Mouse (Mus musculus) G1E-ER4 (cell line): ENCODE results near the gene Aldh3b2. TPM values are rescaled to one million over a fixed set of nuclear protein-coding genes. Genes with fewer than 3 reads are reported as not detected.

Experiments used
- GATA1 ChIP-seq: IDR thresholded peaks from one replicate; pipeline ENCODE4 v1.8.0; 2012; ENCODE audit warnings: low read length, inconsistent platforms
- polyA plus RNA-seq: library from polyadenylated mRNA; stranded (reverse); fragments of >175 nt; gene quantifications from 2 replicates; pipeline ENCODE4 v1.2.3, GENCODE M21; 2012

The Aldh3b2 gene
- polyA plus RNA-seq, 1 experiment: not detected

DNA sequence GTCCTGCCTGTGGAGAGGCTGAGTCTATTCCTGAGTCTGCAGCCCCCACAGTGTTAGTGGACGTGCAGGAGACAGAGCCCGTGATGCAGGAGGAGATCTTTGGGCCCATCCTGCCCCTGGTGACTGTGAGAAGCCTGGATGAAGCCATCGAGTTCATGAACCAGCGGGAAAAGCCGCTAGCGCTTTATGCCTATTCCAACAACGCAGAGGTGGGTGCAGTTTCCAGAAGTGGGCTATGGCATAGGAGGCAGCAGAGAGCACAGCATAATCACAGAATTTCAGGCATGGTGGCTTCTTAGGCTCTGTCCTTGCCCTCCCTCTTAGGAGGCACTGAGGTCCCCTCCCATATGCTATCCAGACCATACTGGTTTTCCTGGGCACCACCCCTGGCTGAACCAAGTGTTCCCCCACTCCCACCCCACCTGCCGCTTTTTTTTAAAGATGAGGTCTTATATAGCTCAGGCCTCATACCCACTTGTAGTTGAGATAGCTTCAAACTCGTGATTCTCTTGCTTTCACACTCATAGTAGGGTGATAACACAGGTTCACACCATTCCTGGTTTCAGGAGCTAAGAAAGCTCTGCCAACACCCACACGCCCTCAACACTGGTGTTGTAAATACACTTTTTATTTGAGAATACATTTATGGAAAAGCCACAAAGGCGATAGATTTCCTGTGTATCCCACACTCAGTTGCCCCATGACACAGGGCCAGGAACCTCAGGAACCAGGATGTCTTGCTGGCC, 5.6 kb upstream of the Aldh3b2 start:
- TF ChIP-seq GATA1: no peak

DNA sequence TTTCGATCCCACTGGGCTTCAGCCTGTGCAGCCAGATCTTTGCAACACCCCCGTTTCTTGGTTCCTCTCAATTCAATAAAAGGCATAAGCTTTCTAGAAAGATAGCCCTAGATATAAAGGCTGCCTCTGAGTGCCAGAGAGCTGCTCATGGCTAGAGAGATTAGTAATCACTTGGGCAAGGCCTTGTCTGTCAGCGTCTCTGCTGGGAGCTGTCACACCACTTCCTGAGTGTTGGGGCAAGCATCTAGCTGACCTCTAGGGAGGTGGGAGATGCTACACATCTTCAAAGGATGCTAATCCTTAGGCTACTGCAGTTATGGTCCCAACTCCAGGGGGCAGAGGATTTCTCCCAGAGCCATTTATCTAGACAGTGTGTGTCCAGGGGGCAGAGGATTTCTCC, 4.9 kb upstream of the Aldh3b2 start:
- no peak for TF ChIP-seq GATA1

GRCm38 (mm10) chr19:3975866-3976265, 3.7 kb downstream of the Aldh3b2 start:
- TF ChIP-seq GATA1: no peak

- TF ChIP-seq GATA1: no peak
Observed at GRCm38 (mm10) chr19:3980309-3980708, 8.2 kb downstream of the Aldh3b2 start.

DNA sequence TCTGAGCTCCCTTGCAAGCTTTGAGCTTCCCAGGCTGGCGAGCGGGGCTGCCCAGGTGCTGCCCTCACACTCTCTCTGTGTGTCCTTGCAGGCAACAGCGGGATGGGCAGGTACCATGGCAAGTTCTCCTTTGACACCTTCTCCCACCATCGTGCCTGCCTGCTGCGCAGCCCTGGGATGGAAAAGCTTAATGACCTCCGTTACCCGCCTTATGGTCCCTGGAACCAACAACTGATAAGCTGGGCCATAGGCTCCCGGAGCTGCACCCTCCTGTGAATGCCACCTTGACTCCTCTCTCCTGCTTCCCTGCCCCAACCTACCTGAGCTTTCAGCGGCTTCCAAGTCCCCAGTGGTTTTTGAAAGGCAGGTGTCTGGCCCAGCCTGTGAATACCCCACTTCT, 8.8 kb downstream of the Aldh3b2 start:
- no peak for TF ChIP-seq GATA1

DNA sequence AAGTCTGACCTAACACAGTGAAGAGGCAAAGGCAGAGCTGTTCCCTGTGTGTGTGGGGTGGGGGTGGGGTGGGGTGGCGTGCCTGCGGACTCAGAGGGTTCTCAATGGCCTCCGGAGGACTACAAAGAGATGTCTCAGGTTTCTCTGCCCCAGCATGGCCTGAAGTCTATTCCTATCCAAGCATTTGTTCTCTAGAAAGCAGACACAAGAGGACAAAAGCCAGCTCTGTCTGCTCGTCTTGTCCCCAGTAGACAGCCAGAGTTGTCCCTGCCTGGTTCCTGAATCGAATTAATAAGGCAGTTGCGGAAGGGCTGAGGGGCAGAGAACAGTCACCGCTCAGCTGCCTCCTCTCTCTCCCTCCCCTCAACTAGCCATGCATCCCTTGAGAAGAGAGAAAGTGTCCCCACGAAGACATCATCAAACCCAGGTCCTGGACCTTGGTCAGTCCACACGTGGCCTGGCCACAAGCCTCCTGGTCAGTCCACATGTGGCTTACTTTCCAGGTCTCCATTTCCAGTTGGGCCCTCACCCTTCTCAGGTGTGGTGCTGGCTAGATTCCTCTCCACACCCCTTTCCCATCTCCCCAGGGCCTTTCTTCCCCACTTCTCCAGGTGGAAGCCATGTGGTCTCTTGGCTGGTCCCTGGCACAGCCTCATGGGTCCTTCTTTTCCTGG, 11.5 kb downstream of the Aldh3b2 start:
- no peak for TF ChIP-seq GATA1

DNA sequence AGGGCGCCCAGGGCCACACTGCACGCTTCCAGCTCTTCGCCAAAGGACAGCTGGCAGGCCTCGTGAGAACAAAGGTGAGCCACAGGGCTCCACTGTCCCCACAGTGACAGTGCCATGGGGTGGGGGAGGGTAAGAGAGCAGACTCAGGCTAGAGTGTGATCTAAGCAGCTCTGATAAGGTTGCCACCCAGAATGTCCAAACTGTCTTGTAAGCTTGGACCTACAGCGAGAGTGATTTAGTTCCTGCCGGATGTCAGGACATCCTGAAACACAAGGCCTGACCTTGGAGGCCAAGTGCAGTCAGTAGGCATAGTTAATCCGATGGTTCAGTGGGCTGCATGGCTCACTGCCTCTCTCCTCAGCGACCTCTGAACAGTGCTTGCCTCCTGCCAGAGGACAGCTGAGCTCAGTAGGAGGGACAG, 13.1 kb downstream of the Aldh3b2 start:
- TF ChIP-seq GATA1: no peak

GRCm38 (mm10) chr19:3986334-3986733, 14.2 kb downstream of the Aldh3b2 start, which contains the start of gene Acy3:
Gene Acy3, plus strand, starts transcription at chr19:3986570.
- TF ChIP-seq GATA1: no peak

GRCm38 (mm10) chr19:3988066-3988465, 15.9 kb downstream of the Aldh3b2 start:
- no peak for TF ChIP-seq GATA1

DNA sequence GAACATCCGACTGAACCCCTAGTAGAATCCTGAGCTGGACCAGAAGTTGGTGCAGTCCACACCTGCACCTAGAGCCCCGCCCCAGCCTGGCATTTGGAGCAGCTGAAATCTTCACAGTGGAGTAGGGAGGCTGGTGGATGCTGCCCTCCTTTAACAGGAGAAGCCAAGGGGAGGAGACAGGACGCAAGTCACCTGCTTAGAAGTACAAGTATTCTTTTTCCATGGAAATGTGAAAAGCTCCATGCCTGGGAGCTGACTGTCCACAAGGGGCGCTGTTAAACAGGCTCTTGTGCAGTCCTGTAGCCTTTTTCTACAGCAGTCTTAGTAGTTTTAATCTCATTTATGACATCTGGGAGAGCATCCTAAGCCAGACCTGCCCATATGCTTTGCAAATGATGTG, 16.6 kb downstream of the Aldh3b2 start:
- TF ChIP-seq GATA1: no peak

GRCm38 (mm10) chr19:3990804-3991203, 18.7 kb downstream of the Aldh3b2 start:
- no peak for TF ChIP-seq GATA1

DNA sequence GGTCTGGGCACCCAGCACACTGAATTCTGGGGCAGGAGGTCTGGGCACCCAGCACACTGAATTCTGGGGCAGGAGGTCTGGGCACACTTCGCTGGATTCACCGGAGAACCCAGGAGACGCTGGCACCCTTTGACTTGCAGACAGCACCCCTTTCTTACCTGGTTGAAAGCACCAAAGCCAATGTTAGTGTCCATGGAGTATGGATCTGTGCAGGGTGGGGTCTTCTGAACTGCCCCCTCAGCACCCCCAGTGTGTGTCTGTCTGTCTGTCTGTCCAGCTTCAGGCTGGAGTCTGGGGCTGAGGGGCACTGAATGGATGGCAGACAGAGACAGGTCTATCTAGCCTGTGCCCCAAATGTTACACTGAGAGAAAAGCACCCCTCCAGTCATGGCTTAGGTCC, 19.4 kb downstream of the Aldh3b2 start:
- TF ChIP-seq GATA1: no peak

DNA sequence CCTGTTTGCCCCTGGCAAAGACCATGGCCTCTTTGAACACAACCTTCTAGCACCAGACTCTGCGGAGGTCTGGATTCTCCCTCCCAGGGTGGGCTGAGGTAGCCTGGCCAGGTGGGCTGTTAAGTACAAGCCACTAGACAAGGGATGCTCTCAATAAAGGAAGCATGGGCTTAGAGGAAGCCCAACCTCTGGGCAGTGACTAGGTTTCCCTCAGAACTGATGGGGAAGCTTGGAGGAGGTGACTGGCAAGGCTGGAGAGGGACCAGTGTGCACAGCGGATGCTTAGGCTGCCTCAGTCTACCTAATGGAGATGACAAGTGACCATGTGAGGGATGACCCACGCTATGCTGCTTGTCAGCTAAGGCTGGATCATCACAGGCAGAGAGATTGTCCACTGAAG, 19.8 kb downstream of the Aldh3b2 start:
- no peak for TF ChIP-seq GATA1

GRCm38 (mm10) chr19:3992416-3992815, 20.3 kb downstream of the Aldh3b2 start, which contains the start of gene Tbx10:
Gene Tbx10, plus strand, starts transcription at chr19:3992752.
- TF ChIP-seq GATA1: no peak

- TF ChIP-seq GATA1: no peak
Observed at GRCm38 (mm10) chr19:3994932-3995331, 22.8 kb downstream of the Aldh3b2 start.

- no peak for TF ChIP-seq GATA1
Observed at GRCm38 (mm10) chr19:3995505-3995904, 23.4 kb downstream of the Aldh3b2 start.

DNA sequence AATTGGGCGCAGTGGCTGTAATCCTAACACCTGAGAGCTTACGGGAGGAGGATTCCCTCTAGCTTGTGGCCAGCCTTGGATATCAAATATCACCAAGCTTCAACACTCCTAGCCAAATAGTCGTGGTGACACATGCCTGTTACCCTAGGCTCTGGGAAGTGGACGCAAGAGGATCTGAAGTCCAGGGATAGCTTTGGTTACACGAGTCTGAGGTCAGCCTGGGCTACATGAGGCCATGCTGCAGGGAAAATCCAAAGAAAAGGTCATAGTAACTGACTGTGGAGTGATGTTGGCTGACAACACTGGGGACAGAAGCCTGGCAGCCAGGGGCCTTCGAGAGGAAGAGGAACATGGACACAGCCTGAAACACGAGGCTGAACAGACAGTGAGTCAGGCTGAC, 24.0 kb downstream of the Aldh3b2 start:
- TF ChIP-seq GATA1: no peak
